Mouse (Mus musculus): ENCODE results near the gene Trim13. TPM values are rescaled to one million over a fixed set of nuclear protein-coding genes. Genes with fewer than 3 reads are reported as not detected.
"Not testable (repeated sequence)": the region's sequence is repeated elsewhere in the genome, so short reads cannot be mapped to it uniquely, and the experiment has no call there.

Gene Trim13
- polyA plus RNA-seq, 1 experiment: 27.7 TPM

- no peak for DNase-seq (ENCODE audit: low read depth)
- TF ChIP-seq POLR2A (IDR thresholded peaks at IDR 0.05; ENCODE audit: borderline replicate concordance, extremely low read depth, insufficient read depth, insufficient read length, poor library complexity, severe bottlenecking) (no peak), CTCF (IDR thresholded peaks at IDR 0.05; ENCODE audit: borderline replicate concordance, extremely low read depth, insufficient read depth, insufficient read length) (no peak)
These were observed 8.6 kb upstream of the Trim13 start for GRCm38 (mm10) chr14:61589288-61590065.

GRCm38 (mm10) chr14:61596719-61597426 lies 1.2 kb upstream of the Trim13 start:
- no peak for DNase-seq (ENCODE audit: low read depth)
- TF ChIP-seq POLR2A (IDR thresholded peaks at IDR 0.05; ENCODE audit: borderline replicate concordance, extremely low read depth, insufficient read depth, insufficient read length, poor library complexity, severe bottlenecking): no peak
- no peak for TF ChIP-seq CTCF (IDR thresholded peaks at IDR 0.05; ENCODE audit: borderline replicate concordance, extremely low read depth, insufficient read depth, insufficient read length)

GRCm38 (mm10) chr14:61599057-61599806 lies 1.2 kb downstream of the Trim13 start:
- peak; percentile 93 for DNase-seq (ENCODE audit: low read depth)
- TF ChIP-seq POLR2A (IDR thresholded peaks at IDR 0.05; ENCODE audit: borderline replicate concordance, extremely low read depth, insufficient read depth, insufficient read length, poor library complexity, severe bottlenecking): peak; percentile 88
- no peak for TF ChIP-seq CTCF (IDR thresholded peaks at IDR 0.05; ENCODE audit: borderline replicate concordance, extremely low read depth, insufficient read depth, insufficient read length)

GRCm38 (mm10) chr14:61601348-61601747 lies 3.3 kb downstream of the Trim13 start:
- DNase-seq (ENCODE audit: low read depth): no peak
- TF ChIP-seq POLR2A (IDR thresholded peaks at IDR 0.05; ENCODE audit: borderline replicate concordance, extremely low read depth, insufficient read depth, insufficient read length, poor library complexity, severe bottlenecking) (no peak), CTCF (IDR thresholded peaks at IDR 0.05; ENCODE audit: borderline replicate concordance, extremely low read depth, insufficient read depth, insufficient read length) (no peak)

GRCm38 (mm10) chr14:61603069-61603755 lies 5.2 kb downstream of the Trim13 start:
- no peak for TF ChIP-seq CTCF (IDR thresholded peaks at IDR 0.05; ENCODE audit: borderline replicate concordance, extremely low read depth, insufficient read depth, insufficient read length)
- no peak for TF ChIP-seq POLR2A (IDR thresholded peaks at IDR 0.05; ENCODE audit: borderline replicate concordance, extremely low read depth, insufficient read depth, insufficient read length, poor library complexity, severe bottlenecking)
- peak; percentile 83 for DNase-seq (ENCODE audit: low read depth)

- no peak for TF ChIP-seq CTCF (IDR thresholded peaks at IDR 0.05; ENCODE audit: borderline replicate concordance, extremely low read depth, insufficient read depth, insufficient read length)
- no peak for TF ChIP-seq POLR2A (IDR thresholded peaks at IDR 0.05; ENCODE audit: borderline replicate concordance, extremely low read depth, insufficient read depth, insufficient read length, poor library complexity, severe bottlenecking)
- no peak for DNase-seq (ENCODE audit: low read depth)
These were observed 6.0 kb downstream of the Trim13 start for GRCm38 (mm10) chr14:61604081-61604480.

- not testable (repeated sequence) for DNase-seq (ENCODE audit: low read depth)
These were observed 8.0 kb downstream of the Trim13 start for GRCm38 (mm10) chr14:61606088-61606487.

- DNase-seq (ENCODE audit: low read depth): no peak
These were observed 9.1 kb downstream of the Trim13 start, which contains the start of gene Kcnrg for GRCm38 (mm10) chr14:61607157-61607556. Kcnrg (plus strand) TSS chr14:61607457.

GRCm38 (mm10) chr14:61611766-61612165 lies 13.7 kb downstream of the Trim13 start:
- TF ChIP-seq POLR2A (IDR thresholded peaks at IDR 0.05; ENCODE audit: borderline replicate concordance, extremely low read depth, insufficient read depth, insufficient read length, poor library complexity, severe bottlenecking) (no peak), CTCF (IDR thresholded peaks at IDR 0.05; ENCODE audit: borderline replicate concordance, extremely low read depth, insufficient read depth, insufficient read length) (no peak)
- DNase-seq (ENCODE audit: low read depth): no peak

More at GRCm38 (mm10) chr14:61607157-61607556, 9.1 kb downstream of the Trim13 start, which contains the start of gene Kcnrg:
- TF ChIP-seq POLR2A (IDR thresholded peaks at IDR 0.05; ENCODE audit: borderline replicate concordance, extremely low read depth, insufficient read depth, insufficient read length, poor library complexity, severe bottlenecking) (no peak), CTCF (IDR thresholded peaks at IDR 0.05; ENCODE audit: borderline replicate concordance, extremely low read depth, insufficient read depth, insufficient read length) (no peak)

GRCm38 (mm10) chr14:61613319-61613718 lies 15.3 kb downstream of the Trim13 start:
- no peak for DNase-seq (ENCODE audit: low read depth)
- TF ChIP-seq CTCF (IDR thresholded peaks at IDR 0.05; ENCODE audit: borderline replicate concordance, extremely low read depth, insufficient read depth, insufficient read length) (no peak), POLR2A (IDR thresholded peaks at IDR 0.05; ENCODE audit: borderline replicate concordance, extremely low read depth, insufficient read depth, insufficient read length, poor library complexity, severe bottlenecking) (no peak)

- no peak for DNase-seq (ENCODE audit: low read depth)
- no peak for TF ChIP-seq CTCF (IDR thresholded peaks at IDR 0.05; ENCODE audit: borderline replicate concordance, extremely low read depth, insufficient read depth, insufficient read length)
- no peak for TF ChIP-seq POLR2A (IDR thresholded peaks at IDR 0.05; ENCODE audit: borderline replicate concordance, extremely low read depth, insufficient read depth, insufficient read length, poor library complexity, severe bottlenecking)
These were observed 22.3 kb downstream of the Trim13 start for GRCm38 (mm10) chr14:61620371-61620770.
